Mouse (Mus musculus) CH12.LX (cell line): ENCODE data around the gene Reg3b.

Source experiments
- BHLHE40 ChIP-seq: IDR thresholded peaks from 2 replicates; pipeline ENCODE4 v1.6.1; 2011; ENCODE audit warnings: mild to moderate bottlenecking, low read depth, low read length, improper control_type of control experiment
- CTCF ChIP-seq, 2 experiments: IDR thresholded peaks in 1 of 2; conservative IDR thresholded peaks in 1 of 2; 2 replicates each; pipeline ENCODE4 v1.5.1; 2011 to 2012; ENCODE audit warnings: low read depth in 2 of 2, low read length in 2 of 2, improper control_type of control experiment in 1 of 2, inconsistent platforms in 1 of 2, mild to moderate bottlenecking in 1 of 2, moderate library complexity in 1 of 2
- HCFC1 ChIP-seq: IDR thresholded peaks from 2 replicates; pipeline ENCODE4 v1.6.1; 2012; ENCODE audit warnings: low read depth, mild to moderate bottlenecking, inconsistent platforms, low read length, improper control_type of control experiment
- MAZ ChIP-seq: IDR thresholded peaks from 2 replicates; pipeline ENCODE4 v1.6.1; 2012; ENCODE audit warnings: low read depth, mild to moderate bottlenecking, inconsistent platforms, low read length, improper control_type of control experiment, moderate library complexity
- POLR2AphosphoS2 ChIP-seq: IDR thresholded peaks from 2 replicates; pipeline ENCODE4 v1.6.1; 2011; ENCODE audit warnings: low read depth, low read length, improper control_type of control experiment
- RAD21 ChIP-seq: IDR thresholded peaks from 2 replicates; pipeline ENCODE4 v1.6.1; 2011; ENCODE audit warnings: low read depth, mild to moderate bottlenecking, low read length, improper control_type of control experiment, moderate library complexity
- ZNF384 ChIP-seq: IDR thresholded peaks from 2 replicates; pipeline ENCODE4 v1.6.1; 2012; ENCODE audit warnings: low read depth, low read length, improper control_type of control experiment, inconsistent platforms

- no peak for TF ChIP-seq BHLHE40
- TF ChIP-seq HCFC1 = no peak
- TF ChIP-seq CTCF (conservative IDR thresholded peaks at IDR 0.05 in 1 of 2, IDR thresholded peaks at IDR 0.05 in 1 of 2; ENCODE audit: low read depth in 2 of 2, low read length in 2 of 2) = no peak
- no peak for TF ChIP-seq POLR2AphosphoS2
- TF ChIP-seq MAZ = no peak
- TF ChIP-seq RAD21 = no peak
- no peak for TF ChIP-seq ZNF384
Measured at GRCm38 (mm10) chr6:78340296-78340695, 30.2 kb upstream of the Reg3b start.
